Mouse (Mus musculus) ES-E14 (cell line): Measurements from ENCODE around the gene Sema6d.

Source experiments
- CHD2 ChIP-seq: IDR thresholded peaks from 2 replicates; pipeline ENCODE4 v1.6.1; 2014; ENCODE audit warnings: mild to moderate bottlenecking, low read depth, low read length, inconsistent platforms
- ZC3H11A ChIP-seq: IDR thresholded peaks from 2 replicates; pipeline ENCODE4 v1.6.1; 2012; ENCODE audit warnings: low read depth, mild to moderate bottlenecking, inconsistent platforms, low read length, borderline replicate concordance
- ZNF384 ChIP-seq: IDR thresholded peaks from 2 replicates; pipeline ENCODE4 v1.6.1; 2012; ENCODE audit warnings: low read depth, low read length, inconsistent platforms

DNA sequence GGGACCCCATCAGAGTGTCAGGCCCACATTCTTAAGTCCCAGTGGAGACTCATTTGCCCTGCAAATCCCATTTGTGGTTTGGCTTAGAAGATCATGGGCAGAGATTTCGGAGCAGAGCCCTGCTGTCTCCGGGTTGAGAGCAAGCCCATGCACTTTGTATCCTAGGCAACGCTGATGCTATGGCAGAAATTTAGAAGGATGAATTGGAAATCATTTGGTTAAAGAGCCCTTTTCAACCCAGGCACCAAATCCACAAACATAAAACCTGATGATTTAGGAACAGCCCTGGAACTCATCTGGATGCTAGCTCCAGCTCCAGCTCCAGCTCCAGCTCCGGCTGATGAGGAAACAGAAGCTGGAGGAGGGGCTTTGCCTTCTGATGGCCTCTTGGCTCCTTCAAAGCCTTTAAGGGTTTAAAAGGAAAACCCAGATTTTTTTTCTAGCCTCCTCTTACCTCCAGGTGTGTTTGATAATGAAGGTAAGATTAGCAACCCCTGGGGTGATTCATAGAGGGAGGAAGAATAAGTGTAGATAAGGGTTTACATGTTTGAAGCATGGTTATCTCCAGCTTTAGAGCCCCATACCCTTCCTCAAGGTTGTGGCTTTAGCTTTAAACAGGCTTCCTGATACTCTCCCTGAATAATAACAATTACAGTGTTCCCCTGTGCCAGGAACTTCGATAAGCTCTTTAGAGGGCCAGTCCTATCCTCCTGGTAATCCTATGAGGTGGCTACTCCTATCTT is 549.6 kb downstream of the Sema6d start:
- TF ChIP-seq ZC3H11A (no peak), ZNF384 (no peak), CHD2 (no peak)
